Mouse (Mus musculus) retina, adult 2 months (tissue): ENCODE results near the gene Ube2v1.

ENCODE experiments used
- DNase-seq: peaks from one replicate; pipeline ENCODE4 v3.0.0-alpha.2; 2012; ENCODE audit warnings: low read depth, low spot score

Ube2v1 gene

DNA sequence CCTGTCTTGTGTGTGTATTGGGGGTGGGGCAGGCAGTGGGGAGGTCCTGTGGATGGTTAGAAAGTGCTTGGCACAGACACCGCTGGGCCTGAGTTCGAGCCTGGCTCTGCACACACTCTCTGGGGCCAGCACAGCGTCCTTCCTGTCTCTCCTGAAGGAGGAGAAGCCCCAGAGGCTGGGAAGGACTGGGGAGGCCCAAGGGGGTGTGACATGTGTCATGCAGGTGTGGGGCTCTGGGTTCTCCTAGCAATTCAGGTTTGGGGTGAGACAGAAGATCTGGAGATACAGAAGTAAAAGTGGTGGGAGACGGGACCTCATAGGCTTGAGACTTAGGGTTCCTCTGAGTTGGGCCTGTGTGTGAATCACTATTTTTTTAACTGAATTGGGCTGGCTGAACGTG is 68.9 kb downstream of the Ube2v1 start:
- DNase-seq, result no peak

DNA sequence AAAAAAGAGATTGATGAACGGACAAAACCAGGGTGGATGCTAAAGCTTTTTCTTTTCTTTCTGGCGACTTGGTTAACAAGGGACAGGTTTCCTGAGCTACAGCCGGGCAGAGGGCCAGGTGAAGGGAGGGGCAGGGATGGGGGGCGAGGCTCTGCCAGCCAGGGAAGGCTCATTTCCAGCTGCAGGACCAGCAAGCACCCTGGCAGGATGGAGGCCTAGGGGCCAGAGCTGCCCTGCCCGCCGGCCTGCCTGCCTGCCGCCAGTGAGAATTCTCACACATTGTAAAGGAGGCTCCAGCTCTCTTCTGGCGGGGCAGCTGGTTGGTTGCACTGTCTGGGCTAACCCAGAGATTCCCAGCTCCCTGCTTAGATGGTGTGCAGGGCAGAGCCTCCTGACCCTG is 69.8 kb downstream of the Ube2v1 start:
- DNase-seq, result no peak

DNA sequence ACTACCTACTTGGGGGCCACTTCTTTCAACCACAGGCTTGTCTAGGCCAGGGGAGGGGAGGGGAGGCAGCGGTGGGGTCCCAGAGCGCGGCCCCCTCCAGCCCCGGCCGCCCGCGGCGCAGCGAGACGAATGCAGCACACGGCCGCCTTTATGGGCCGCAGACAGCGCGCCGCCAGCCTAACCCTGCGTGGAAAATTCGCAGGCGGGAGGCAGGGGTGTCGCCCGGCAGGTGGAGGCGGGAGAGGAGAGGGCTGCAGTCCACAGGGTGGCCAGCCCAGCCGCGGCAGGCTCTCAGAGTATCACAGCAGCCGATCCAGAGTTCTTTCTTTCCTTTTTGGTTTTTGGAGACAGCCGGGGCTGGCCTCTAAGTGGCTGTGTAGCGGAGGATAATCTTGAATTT is 72.5 kb downstream of the Ube2v1 start:
- DNase-seq, result no peak
